Mouse (Mus musculus) hindbrain, embryonic 16.5 days (tissue): ENCODE results near the gene Plekhg4. TPM values are rescaled to one million over a fixed set of nuclear protein-coding genes. Genes with fewer than 3 reads are reported as not detected.

ENCODE experiments used
- ATAC-seq: fragments of 200-750 bp; cut with Nextera tagmentation; 2 replicates; pipeline ENCODE4 v1.8.0; 2017; ENCODE audit warnings: moderate TSS enrichment, moderate library complexity
- H3K27ac ChIP-seq: fragments of 300-500 bp; sonication (generic); 2 replicates; pipeline ENCODE4 v1.5.1; 2014; ENCODE audit warnings: low read depth, mild to moderate bottlenecking, control low read depth, low read length, moderate library complexity
- H3K27me3 ChIP-seq: fragments of 300-500 bp; sonication (generic); replicated peaks from 2 replicates; pipeline ENCODE4 v1.6.1; 2014; ENCODE audit warnings: low read length; ENCODE audit not compliant: control insufficient read depth, insufficient read depth
- H3K36me3 ChIP-seq: fragments of 300-500 bp; sonication (generic); 2 replicates; pipeline ENCODE4 v1.6.1; 2014; ENCODE audit warnings: mild to moderate bottlenecking, low read length, moderate library complexity, mixed read lengths; ENCODE audit not compliant: control insufficient read depth, insufficient read depth
- H3K4me1 ChIP-seq: fragments of 300-500 bp; sonication (generic); 2 replicates; pipeline ENCODE4 v1.6.1; 2014; ENCODE audit warnings: low read depth, low read length; ENCODE audit not compliant: control insufficient read depth, insufficient read depth
- H3K4me2 ChIP-seq: fragments of 300-500 bp; sonication (generic); 2 replicates; pipeline ENCODE4 v1.6.1; 2014; ENCODE audit warnings: mild to moderate bottlenecking, low read length, control low read depth, moderate library complexity
- H3K4me3 ChIP-seq: fragments of 300-500 bp; sonication (generic); 2 replicates; pipeline ENCODE4 v1.5.1; 2014; ENCODE audit warnings: mild to moderate bottlenecking, low read length, control low read depth, moderate library complexity
- H3K9ac ChIP-seq: fragments of 300-500 bp; sonication (generic); 2 replicates; pipeline ENCODE4 v1.6.1; 2014; ENCODE audit warnings: low read depth, mild to moderate bottlenecking, control low read depth, low read length, moderate library complexity
- H3K9me3 ChIP-seq: fragments of 300-500 bp; sonication (generic); 2 replicates; pipeline ENCODE4 v1.6.1; 2014; ENCODE audit warnings: mild to moderate bottlenecking, low read length, moderate library complexity; ENCODE audit not compliant: control insufficient read depth
- WGBS: fragments of 180-500 bp; shearing (Covaris S2); extraction: QIAGEN DNeasy Blood & Tissue Kit; methylation state at CpG from one replicate; pipeline ENCODE4 v1.1.7; 2014; 5-methylcytosine and 5-hydroxymethylcytosine counted together
- polyA plus RNA-seq: library from polyadenylated mRNA; unstranded; fragments of >200 nt; fragmentation: Nextera tagmentation; extraction: Ambion mirVana; gene quantifications from 2 replicates; pipeline ENCODE4 v1.2.1, GENCODE M21; 2015

The Plekhg4 gene
- polyA plus RNA-seq, 1 experiment from 2014 or later: 2.1 TPM

DNA sequence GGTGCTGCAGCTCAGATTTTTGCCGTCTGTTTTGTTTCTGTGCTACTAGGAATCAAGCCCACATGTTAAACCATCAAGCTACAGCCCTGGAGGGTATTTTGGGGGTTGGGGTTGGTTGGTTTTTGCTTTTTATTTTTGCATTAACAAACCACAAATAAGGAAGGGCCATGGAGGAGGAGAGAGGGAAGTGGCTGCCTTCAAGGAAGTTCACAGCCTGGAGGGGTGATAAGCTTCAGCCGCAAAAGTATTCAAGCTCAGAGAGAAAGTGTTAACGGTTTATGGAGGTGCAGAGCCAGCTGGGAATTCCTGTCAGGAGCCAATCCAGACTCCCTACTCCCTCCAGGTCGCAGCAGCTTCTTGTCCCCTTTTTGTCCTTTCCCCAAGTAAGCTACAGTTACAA, 34.1 kb upstream of the Plekhg4 start:
- 60% methylated on average over 4 of the region's 4 CpGs for WGBS
- Histone ChIP-seq H3K27me3 (no peaks in the 10 kb centered on the region), H3K36me3 (no peaks in the 10 kb centered on the region), H3K4me1 (no peaks in the 10 kb centered on the region), H3K4me3 (no peak overlapping the region), H3K4me2 (no peak overlapping the region), H3K9me3 (no peaks in the 10 kb centered on the region), H3K27ac (no peak overlapping the region), H3K9ac (no peak overlapping the region)
- no peak for ATAC-seq

- H3K27me3 ChIP-seq: no peaks in the 10 kb centered on the region
- H3K9me3 ChIP-seq: no peaks in the 10 kb centered on the region
- H3K4me3 ChIP-seq: no peak overlapping the region
- H3K4me1 ChIP-seq: no peaks in the 10 kb centered on the region
- H3K4me2 ChIP-seq: no peak overlapping the region
- H3K9ac ChIP-seq: no peak overlapping the region
- WGBS: 86% methylated on average over 6 of the region's 6 CpGs
- H3K27ac ChIP-seq: no peak overlapping the region
- ATAC-seq: no peak
- no peaks in the 10 kb centered on the region for H3K36me3 ChIP-seq
Measured at GRCm38 (mm10) chr8:105339886-105340635, 33.0 kb upstream of the Plekhg4 start.

DNA sequence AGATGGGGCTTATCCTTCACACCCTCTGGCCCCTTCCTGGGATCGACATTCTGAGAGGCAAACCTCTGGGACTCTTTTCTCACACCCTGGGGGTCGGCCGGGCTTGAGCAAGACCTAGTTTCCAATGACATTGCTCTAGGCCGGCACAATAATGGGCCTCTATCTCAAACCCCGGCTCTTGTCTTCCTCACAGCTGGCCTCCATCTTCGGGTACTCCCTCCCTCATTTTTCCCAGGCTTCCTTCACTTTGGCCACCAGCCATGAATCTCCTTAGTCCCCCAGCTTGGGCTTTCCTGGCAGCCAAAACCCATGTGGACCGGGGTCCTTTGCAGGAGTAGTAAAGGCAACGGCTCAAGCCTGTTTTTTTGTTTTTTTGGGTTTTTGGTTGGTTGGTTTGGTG, 31.7 kb upstream of the Plekhg4 start:
- Histone ChIP-seq H3K9me3 (no peaks in the 10 kb centered on the region), H3K27me3 (no peaks in the 10 kb centered on the region), H3K36me3 (no peaks in the 10 kb centered on the region), H3K4me1 (peaks cover 2% of the 10 kb centered on the region), H3K4me2 (no peak overlapping the region), H3K4me3 (no peak overlapping the region), H3K27ac (0 out of 2 replicates have a peak overlapping the region, but pooled peaks have one; percentile 6), H3K9ac (no peak overlapping the region)
- 37% methylated on average over 8 of the region's 8 CpGs for WGBS
- ATAC-seq: no peak

GRCm38 (mm10) chr8:105342768-105343167, 30.3 kb upstream of the Plekhg4 start:
- no peak overlapping the region for H3K4me2 ChIP-seq
- no peak overlapping the region for H3K27ac ChIP-seq
- no peaks in the 10 kb centered on the region for H3K36me3 ChIP-seq
- 73% methylated on average over 4 of the region's 4 CpGs for WGBS
- H3K9me3 ChIP-seq: no peaks in the 10 kb centered on the region
- peaks cover 10% of the 10 kb centered on the region for H3K4me1 ChIP-seq
- no peak for ATAC-seq
- H3K4me3 ChIP-seq: no peak overlapping the region
- peaks cover 3% of the 10 kb centered on the region; the same call in 1 of the 2 replicates for H3K27me3 ChIP-seq
- H3K9ac ChIP-seq: no peak overlapping the region

- no peak overlapping the region for H3K27ac ChIP-seq
- H3K27me3 ChIP-seq: peaks cover 3% of the 10 kb centered on the region; the same call in 1 of the 2 replicates
- WGBS: 79% methylated on average over 8 of the region's 8 CpGs
- H3K4me2 ChIP-seq: no peak overlapping the region
- H3K36me3 ChIP-seq: no peaks in the 10 kb centered on the region
- H3K9me3 ChIP-seq: no peaks in the 10 kb centered on the region
- H3K4me3 ChIP-seq: no peak overlapping the region
- peaks cover 10% of the 10 kb centered on the region for H3K4me1 ChIP-seq
- no peak for ATAC-seq
- H3K9ac ChIP-seq: no peak overlapping the region
Measured at GRCm38 (mm10) chr8:105343791-105344574, 29.1 kb upstream of the Plekhg4 start.

- no peaks in the 10 kb centered on the region for H3K9me3 ChIP-seq
- WGBS: 65% methylated on average over 7 of the region's 7 CpGs
- no peak overlapping the region for H3K9ac ChIP-seq
- H3K4me1 ChIP-seq: peaks cover 12% of the 10 kb centered on the region
- H3K4me2 ChIP-seq: no peak overlapping the region
- H3K27ac ChIP-seq: no peak overlapping the region
- peaks cover 3% of the 10 kb centered on the region; the same call in 1 of the 2 replicates for H3K27me3 ChIP-seq
- ATAC-seq: no peak
- H3K36me3 ChIP-seq: no peaks in the 10 kb centered on the region
- no peak overlapping the region for H3K4me3 ChIP-seq
Measured at GRCm38 (mm10) chr8:105345061-105345975, 27.8 kb upstream of the Plekhg4 start.

GRCm38 (mm10) chr8:105346611-105347427, 26.3 kb upstream of the Plekhg4 start:
- peak overlapping the region; percentile 79 for H3K4me3 ChIP-seq
- peaks cover 3% of the 10 kb centered on the region; the same call in 1 of the 2 replicates for H3K27me3 ChIP-seq
- peak overlapping the region; percentile 76 for H3K4me2 ChIP-seq
- WGBS: 3% methylated on average over 34 of the region's 34 CpGs
- H3K27ac ChIP-seq: no peak overlapping the region
- peak overlapping the region; percentile 53 for H3K9ac ChIP-seq
- H3K36me3 ChIP-seq: no peaks in the 10 kb centered on the region
- ATAC-seq: peak; percentile 1; the same call in 1 of the 2 replicates
- no peaks in the 10 kb centered on the region for H3K9me3 ChIP-seq
- peaks cover 17% of the 10 kb centered on the region for H3K4me1 ChIP-seq
